Mouse (Mus musculus) CD4-positive helper T cell, adult 2 months (primary cell): ENCODE results near the gene Cmbl.

Experiments used
- DNase-seq: peaks from one replicate; pipeline ENCODE4 v3.0.0-alpha.2; 2012; ENCODE audit warnings: low read depth, missing footprints, low spot score

The Cmbl gene

GRCm38 (mm10) chr15:31540513-31540802 is 24.7 kb upstream of the Cmbl start:
- DNase-seq = no peak

DNA sequence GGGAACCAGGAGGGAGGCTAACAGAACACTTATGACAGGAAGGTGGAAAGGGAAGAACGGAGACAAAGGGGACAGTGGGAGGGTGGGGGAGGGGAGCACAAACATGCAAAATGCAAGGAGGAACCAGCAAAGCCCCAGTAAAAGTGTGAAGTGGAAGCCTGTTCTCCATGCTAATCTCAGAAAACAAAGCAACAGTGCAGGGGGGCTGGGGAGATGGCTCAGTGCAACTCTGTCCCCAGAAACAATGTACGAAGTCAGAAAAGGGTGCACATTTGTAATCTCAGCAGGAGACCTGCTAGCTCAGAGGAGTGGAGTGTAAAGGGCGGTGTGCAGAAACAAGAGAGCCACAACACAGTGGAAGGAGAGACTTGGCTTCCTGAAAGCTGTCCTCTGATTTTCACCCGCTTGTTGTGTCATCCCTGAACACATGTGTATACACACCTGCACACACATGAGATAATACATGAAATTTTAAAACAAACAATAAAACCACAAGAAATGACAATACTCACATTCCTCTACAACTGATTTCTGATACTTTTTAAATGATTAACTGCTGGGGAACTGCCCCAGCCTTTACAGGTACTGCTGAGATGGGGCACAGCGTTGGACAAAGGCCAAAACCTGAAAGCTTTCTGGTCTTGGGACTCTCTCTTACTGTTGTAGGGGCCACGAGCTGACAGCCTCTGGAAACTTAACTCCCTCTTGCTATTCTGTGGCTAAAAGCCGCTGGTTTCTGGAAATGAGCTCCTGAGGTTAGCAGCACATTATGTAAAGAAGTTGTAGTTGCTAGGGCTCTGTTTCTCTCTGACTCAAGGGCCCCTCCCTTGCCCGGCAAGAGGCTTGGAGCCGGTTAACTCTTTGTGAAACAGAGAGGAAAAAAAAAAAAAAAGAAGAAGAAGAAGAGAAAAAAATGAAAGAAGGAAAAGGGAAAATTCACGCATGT is 22.9 kb upstream of the Cmbl start:
- DNase-seq = peak; percentile 19

DNA sequence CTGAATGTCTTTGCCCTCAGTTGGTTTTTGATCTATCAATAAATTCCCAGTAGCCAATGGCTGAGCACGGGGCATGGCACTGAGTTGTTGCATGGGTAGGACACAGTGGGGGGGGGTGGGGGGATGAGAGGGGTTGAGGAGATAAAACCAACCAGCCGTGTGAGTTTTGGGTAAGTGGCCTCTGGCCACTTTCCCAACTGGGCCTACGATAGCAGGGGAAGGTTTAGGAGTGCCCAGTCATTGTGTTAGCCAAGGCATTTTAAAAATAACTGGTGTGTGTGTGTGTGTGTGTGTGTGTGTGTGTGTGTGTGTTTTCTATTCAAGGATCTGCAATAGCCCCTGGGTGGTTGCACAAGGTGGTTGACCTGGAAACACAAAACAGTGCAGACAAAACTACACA is 21.9 kb upstream of the Cmbl start:
- no peak for DNase-seq

- DNase-seq = no peak
These were observed 20.1 kb upstream of the Cmbl start for GRCm38 (mm10) chr15:31545058-31545457.

DNA sequence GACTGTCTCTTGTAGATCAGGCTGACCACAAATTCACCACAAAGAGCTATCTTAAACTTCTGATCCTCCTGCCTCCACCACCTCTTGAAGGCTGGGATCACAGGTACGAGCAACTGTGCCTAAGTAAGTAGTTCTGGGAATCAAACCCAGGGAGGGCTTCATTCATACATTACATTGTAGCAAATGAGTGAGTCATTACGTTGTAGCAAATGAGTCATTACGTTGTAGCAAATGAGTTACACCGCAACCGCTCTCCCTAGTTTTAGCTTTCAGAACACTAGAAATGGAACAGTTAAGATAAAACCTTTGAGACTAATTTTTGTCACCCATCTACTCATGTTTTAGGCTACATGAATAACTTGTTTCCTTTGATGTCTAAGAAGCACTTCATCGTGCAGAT is 18.9 kb upstream of the Cmbl start:
- DNase-seq = peak; percentile 48

DNA sequence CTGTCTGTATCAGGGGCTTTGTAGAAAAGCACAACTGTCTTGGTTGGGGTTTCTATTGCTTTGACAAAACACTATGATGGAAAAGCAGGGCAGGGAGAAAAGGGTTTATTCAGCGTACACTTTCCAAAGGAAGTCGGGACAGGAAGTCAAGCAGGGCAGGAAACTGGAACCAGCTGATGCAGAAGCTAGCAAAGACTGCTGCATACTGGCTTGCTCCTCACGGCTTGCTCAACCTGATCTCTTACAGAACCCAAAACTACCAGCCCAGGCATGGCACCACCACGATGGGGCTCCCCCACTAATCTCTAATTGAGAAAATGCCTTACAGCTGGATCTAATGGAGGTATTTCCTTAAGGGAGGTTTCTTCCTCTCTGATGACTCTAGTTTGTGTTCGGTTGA is 17.8 kb upstream of the Cmbl start:
- no peak for DNase-seq

DNA sequence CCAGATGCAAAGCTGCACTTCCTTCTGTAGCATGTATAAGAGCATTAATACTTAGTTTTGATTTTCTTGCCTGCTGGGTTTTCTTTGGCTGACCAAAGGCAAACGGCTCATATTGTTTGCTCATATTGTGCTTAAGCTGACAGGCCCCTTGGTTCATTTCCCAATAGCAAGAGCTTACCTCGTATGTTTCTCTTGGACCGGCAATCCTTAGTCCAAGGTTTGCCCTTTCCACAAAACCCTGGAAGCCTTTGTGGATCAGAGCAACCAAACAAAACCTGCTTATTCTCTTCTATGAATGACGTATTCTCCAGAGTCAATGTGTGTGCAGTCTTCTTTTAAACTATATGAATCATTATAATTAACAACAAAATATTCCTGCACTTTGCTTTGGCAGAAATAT is 14.8 kb upstream of the Cmbl start:
- no peak for DNase-seq

DNA sequence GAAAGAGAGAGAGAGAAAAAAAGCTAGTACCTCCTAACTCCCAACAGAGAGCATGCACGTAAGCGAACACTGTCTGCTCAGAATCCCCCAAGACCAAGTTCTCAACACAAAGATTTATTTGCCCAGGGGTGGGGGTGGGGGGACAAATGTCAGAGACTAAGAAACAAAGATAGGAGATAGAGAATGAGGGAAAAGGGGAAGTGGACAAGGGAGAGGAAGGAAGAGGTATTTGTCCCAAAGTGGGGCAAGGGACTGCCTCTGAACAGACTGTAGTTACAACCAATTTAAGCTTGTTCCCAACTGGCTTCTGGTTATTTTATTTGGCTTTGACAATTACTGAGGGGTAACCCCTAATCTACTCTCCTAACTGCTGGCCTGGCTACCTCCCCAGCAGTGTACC is 10.3 kb upstream of the Cmbl start:
- no peak for DNase-seq

- DNase-seq = no peak
These were observed 3.8 kb upstream of the Cmbl start for GRCm38 (mm10) chr15:31561390-31561789.

- no peak for DNase-seq
These were observed 3.2 kb upstream of the Cmbl start for GRCm38 (mm10) chr15:31561976-31562375.

DNA sequence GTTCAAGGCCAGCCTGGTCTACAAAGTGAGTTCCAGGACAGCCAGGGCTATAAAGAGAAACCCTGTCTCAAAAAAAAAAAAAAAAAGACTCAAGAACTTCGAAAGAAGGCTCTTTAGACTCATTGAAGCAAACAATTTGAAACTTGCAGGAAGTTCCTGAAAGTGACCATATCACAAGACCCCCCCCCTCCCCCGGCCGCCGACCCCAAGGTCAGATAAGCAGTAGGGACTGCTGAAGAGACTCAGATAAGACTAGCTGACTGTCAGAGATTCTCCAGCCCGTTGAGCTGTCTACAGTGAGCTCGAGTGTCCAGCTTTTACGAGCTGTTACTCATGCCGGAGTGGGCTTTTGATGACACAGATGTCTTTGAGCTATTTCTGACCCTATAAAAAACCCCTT is 2.3 kb upstream of the Cmbl start:
- DNase-seq = no peak

DNA sequence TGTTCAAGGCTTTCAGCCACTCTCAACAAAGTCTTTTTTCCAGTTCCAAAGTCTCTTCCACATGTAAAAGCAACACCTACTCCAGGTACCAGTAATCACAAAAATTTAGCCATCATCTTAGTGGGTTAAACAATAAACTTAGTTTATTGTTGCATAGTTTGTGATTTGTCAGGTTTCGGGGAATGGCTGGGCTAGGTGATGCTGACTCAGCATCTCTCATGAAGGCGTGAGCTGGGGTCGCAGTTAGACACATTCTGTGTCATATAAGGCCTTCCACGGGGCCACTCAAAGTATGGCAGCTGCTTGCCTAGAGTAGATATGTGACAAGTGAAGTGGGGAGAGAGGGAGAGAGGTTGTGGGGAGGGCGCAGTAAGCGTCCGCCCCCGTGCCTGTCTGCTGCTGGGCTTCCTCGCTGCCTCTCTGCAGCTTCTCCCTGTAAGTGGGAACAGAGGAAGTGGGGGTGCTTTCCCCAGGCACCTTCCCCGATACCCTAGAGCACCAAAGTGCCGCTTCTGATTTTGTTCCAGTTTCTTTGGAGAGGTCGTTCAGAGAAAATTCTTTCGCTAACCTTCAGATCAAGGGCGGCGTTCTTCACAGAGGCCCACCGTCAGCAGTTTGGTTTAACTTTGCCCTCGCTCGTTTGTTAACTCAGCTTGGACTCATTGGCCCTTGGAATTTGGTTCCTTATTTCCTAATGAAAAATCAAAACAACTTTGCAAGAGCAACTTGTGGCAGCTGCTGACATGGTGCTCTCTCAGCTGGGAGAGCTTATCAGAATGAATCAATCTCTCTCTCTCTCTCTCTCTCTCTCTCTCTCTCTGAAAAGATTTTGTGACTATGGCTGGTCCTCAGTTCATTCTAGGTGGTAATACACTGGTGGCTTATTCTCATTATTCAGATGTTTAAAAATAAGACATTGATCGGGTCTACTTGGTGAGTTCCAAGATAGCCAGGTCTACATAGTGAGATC is 1.3 kb upstream of the Cmbl start:
- no peak for DNase-seq

DNA sequence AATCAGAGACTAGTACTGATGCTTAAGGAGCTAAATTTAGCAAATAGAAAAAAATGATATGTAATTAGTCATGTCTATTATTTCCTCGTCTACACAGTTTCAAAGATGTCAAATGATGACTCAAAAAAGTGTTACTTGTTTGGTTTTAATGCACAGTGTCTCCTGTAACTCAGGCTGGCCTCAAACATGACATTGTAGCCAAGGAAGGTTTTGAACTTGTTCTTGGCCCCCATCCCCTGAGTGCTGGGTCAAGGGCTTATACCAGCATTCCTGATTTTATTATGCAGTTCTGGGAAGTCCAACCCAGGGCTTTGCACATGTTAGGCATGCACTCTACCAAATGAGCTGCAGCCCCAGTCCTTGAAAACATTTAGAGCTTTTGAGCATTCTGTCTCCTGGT is 597 bp downstream of the Cmbl start:
- DNase-seq = no peak

- no peak for DNase-seq
These were observed 2.2 kb downstream of the Cmbl start for GRCm38 (mm10) chr15:31567431-31567830.

DNA sequence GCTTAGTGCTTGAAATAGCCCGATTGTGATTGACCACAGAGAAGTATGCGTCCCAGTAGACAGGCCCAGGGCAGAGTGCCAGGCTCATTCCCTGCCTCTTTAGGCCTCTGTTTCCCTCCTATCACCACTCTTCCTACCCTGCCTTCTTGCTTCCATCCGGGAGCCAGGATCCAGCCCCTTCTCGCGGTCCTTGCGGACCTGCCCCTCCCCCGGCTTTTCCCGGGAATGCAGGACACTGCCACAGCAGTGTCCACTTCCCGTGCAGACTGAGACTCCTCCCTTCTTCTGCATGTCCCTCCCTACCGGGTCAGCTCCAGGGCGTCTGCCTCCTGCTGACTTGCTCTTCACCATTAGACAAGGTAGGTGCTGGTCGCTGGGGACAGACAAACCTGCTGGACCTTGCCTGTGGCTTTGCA is 3.4 kb downstream of the Cmbl start:
- no peak for DNase-seq

- DNase-seq = no peak
These were observed 4.3 kb downstream of the Cmbl start for GRCm38 (mm10) chr15:31569325-31570022.

DNA sequence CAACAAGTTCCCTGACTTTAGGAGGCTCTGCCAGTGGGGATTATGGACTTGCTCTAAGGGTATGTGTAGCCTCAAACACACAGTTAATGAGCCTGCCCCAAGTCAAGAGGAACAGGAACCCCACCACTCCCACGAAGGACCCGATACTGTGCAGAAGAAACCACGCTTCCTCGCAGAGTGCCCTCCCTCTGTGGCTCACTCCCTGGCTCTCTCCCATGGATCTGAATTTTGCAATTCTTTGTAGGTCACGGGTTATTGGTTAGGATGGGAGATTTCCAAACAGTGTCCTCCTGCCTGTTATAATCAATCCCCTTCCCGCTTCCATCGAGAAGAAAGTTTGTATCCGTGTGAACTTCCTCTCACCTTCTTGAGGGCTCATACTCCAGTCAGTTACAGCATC is 5.8 kb downstream of the Cmbl start:
- no peak for DNase-seq

DNA sequence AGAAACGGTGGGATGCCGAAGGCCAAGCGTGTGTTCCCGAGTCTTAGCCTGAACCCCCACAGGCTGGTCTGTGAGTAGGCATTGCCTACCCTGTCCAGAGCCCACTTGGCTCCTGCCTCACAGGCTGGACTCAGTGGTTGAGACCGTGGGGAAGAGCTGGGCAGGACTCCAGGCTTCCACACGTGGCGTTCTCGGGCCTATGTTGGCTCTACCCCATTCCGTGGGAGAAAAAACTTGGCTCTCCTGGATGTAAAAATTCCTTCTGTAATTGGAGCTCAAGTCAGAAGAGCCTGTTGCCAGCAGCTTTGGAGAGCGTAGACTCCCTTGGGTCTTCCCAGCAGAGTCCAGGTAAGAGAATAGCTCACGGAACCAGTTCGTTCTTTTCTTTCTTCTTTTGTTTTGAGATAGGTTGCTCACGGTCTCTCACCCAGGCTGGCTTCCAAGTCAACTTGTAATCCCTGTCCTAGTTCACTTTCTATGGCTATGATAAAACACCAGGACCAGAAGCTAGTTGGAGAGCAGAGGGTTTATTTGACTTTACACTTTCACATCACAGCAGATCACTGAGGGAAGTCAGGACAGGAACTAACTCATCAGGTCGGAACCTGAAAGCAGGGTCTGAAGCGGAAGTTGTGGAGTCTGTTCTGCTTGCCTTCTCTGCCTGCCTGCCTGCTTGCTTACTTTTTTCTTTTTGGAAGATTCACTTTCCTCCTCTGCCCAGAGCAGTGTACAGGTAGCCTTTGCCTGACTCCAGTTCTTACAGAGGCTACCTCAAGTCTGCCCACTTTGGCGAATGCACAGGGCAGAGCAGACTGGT is 6.9 kb downstream of the Cmbl start:
- no peak for DNase-seq

DNA sequence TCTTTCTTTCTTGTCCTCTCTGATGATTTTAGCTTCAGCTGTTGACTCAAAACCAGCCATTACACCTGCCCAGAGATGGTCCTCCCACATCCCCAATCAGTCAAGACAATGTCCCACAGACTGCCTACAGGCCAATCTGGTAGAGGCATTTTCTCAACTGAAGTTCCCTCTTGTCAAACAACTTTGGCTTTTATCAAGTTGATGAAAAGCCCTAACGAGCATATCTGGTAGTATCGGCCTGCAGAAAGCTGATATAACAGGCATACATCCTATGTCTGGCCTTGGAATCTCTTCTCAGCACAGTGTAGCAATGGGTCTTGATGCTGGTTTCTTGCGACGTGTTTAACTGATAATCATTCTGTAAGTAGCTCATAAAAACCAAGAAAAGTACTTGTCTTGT is 8.1 kb downstream of the Cmbl start:
- DNase-seq = no peak

DNA sequence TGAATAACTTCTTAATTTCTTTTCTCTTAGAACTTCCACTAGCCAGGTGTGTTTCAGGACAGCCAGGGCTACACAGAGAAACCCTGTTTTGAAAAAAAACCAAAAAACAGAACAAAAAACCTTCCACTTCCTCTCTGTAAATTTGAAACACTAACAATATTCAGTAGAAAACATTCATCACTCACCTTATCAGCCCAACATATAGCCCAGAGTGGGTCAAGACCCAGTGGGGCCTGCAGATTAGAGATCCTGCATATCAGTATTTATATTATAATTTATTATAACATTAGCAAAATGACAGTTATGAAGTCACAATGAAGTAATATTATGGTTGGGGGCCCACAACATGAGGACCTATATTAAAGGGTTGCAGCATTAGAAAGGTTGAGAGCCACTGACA is 8.5 kb downstream of the Cmbl start:
- no peak for DNase-seq

- DNase-seq = no peak
These were observed 10.9 kb downstream of the Cmbl start for GRCm38 (mm10) chr15:31576076-31576475.
